8 mouse cellular contexts compared by ENCODE assay signal in genomic region chr11:107793200-107794102, GRCm38 (mm10). TPM values are rescaled to one million over a fixed set of nuclear protein-coding genes. Genes with fewer than 3 reads are reported as not detected.
DNase-seq lines count a peak whose midpoint lies in the region; ATAC-seq and TF ChIP-seq lines count a peak whose summit lies in the region.

No protein-coding gene starts in this region.

- H3K27ac ChIP-seq in hindbrain, postnatal 0 days, result peak overlapping the region; percentile 93
- peak overlapping the region; percentile 97 for H3K27ac ChIP-seq in midbrain, embryonic 16.5 days (ENCODE audit: low read length)

- peak overlapping the region; percentile 77 for H3K4me3 ChIP-seq in hindbrain, postnatal 0 days (ENCODE audit: low read length)
- peak overlapping the region; percentile 81 for H3K4me3 ChIP-seq in midbrain, embryonic 16.5 days (ENCODE audit: low read depth, low read length)

- H3K9me3 ChIP-seq in hindbrain, postnatal 0 days (ENCODE audit: low read length), result no peaks in the 10 kb centered on the region
- no peaks in the 10 kb centered on the region for H3K9me3 ChIP-seq in midbrain, embryonic 16.5 days (replicated peaks; ENCODE audit: control insufficient read depth, low read length, poor library complexity, severe bottlenecking)

- H3K9ac ChIP-seq in hindbrain, postnatal 0 days (replicated peaks; ENCODE audit: low read length), result peak overlapping the region; percentile 83
- H3K9ac ChIP-seq in midbrain, embryonic 16.5 days (ENCODE audit: low read depth, low read length), result peak overlapping the region; percentile 93

- no peaks in the 10 kb centered on the region for H3K27me3 ChIP-seq in hindbrain, postnatal 0 days (ENCODE audit: insufficient read depth, low read length)
- H3K27me3 ChIP-seq in midbrain, embryonic 16.5 days (ENCODE audit: control insufficient read depth, insufficient read depth, low read depth, low read length), result no peaks in the 10 kb centered on the region

- H3K4me1 ChIP-seq in hindbrain, postnatal 0 days (ENCODE audit: insufficient read depth, low read length), result peaks cover 24% of the 10 kb centered on the region; the same call in 1 of the 2 replicates
- H3K4me1 ChIP-seq in midbrain, embryonic 16.5 days (ENCODE audit: control insufficient read depth, insufficient read depth, low read length), result peaks cover 40% of the 10 kb centered on the region

- ATAC-seq in hindbrain, postnatal 0 days, result peak; percentile 68
- peak; percentile 66 for ATAC-seq in midbrain, embryonic 16.5 days

- H3K36me3 ChIP-seq in hindbrain, postnatal 0 days (ENCODE audit: insufficient read depth, low read length), result no peaks in the 10 kb centered on the region; the same call in 1 of the 2 replicates
- no peaks in the 10 kb centered on the region for H3K36me3 ChIP-seq in midbrain, embryonic 16.5 days (ENCODE audit: control insufficient read depth, insufficient read depth, low read length)

- peak; percentile 10 for DNase-seq in adrenal gland, postnatal 10 days
- no peak for DNase-seq in adrenal gland, adult 2 months
- peak; percentile 24 to 58 for DNase-seq in left cerebral cortex, postnatal 25 days (ENCODE audit: low spot score in 2 of 2)
- no peak for DNase-seq in left cerebral cortex, adult 9 months (ENCODE audit: low spot score in 2 of 2)
- DNase-seq in hindbrain, postnatal 0 days (ENCODE audit: low spot score), result peak; percentile 87
- peak; percentile 81 for DNase-seq in thymus, postnatal 4 days
- DNase-seq in urinary bladder, adult 2 months (ENCODE audit: low spot score), result no peak

- H3K4me2 ChIP-seq in hindbrain, postnatal 0 days (ENCODE audit: low read depth, low read length), result peak overlapping the region; percentile 60
- peak overlapping the region; percentile 64 for H3K4me2 ChIP-seq in midbrain, embryonic 16.5 days (ENCODE audit: low read length)

- 1% methylated on average over 58 of the region's 64 CpGs for WGBS in hindbrain, postnatal 0 days
- WGBS in midbrain, embryonic 16.5 days, result under 1% methylated on average over 52 of the region's 64 CpGs

- TF ChIP-seq CTCF in hindbrain, postnatal 0 days (IDR thresholded peaks at IDR 0.05; ENCODE audit: low read depth), result no peak

- intact Hi-C loops in left cerebral cortex, postnatal 25 days (cut with DNase I), result loop anchor here (2.0 kb wide), 1 partner anchor 59 kb away; no protein-coding TSS in a partner anchor

RNA-seq across cellular contexts. Expression of gene Cacng4, which starts 0.9 kb away (rescaled TPM):
- total RNA-seq in adrenal gland, postnatal 10 days (2021), result 1 to 10 TPM; 4.5 TPM
- 1 to 10 TPM; 1.1 to 1.2 TPM for total RNA-seq in adrenal gland, adult 2 months (2021)
- 1.2 and 1.6 TPM in 2 replicates for polyA plus RNA-seq in adrenal gland, adult 2 months (2012; rRNA removed)
- total RNA-seq in left cerebral cortex, postnatal 25 days (2021), result 10 to 100 TPM; 33.5 to 47.4 TPM
- 79.8 and 88.4 TPM in 2 replicates for total RNA-seq in hindbrain, postnatal 0 days (2014; rRNA removed)
- polyA plus RNA-seq in hindbrain, postnatal 0 days (2015; fragmentation: Nextera tagmentation; extraction: Ambion mirVana), result 43.8 and 46.4 TPM in 2 replicates
- 52.0 and 52.1 TPM in 2 replicates for polyA plus RNA-seq in midbrain, embryonic 16.5 days (2015; fragmentation: Nextera tagmentation; extraction: Ambion mirVana)
- 0.38 and 0.45 TPM in 2 replicates for polyA plus RNA-seq in urinary bladder, adult 2 months (2012; rRNA removed)

Comparison
In these comparisons a context has a peak if more than half of its experiments do, and no peak if none do; other contexts are left out.
1. DNase-seq: peak in adrenal gland, postnatal 10 days (single experiment), left cerebral cortex, postnatal 25 days (2 of 2), hindbrain, postnatal 0 days (single experiment) and thymus, postnatal 4 days (single experiment); none in adrenal gland, adult 2 months (single experiment), left cerebral cortex, adult 9 months (0 of 2) and urinary bladder, adult 2 months (single experiment).
2. RNA of gene Cacng4, which starts 0.9 kb away (total RNA-seq): 79.8 to 88.4 TPM in hindbrain, postnatal 0 days and 33.5 to 47.4 TPM in left cerebral cortex, postnatal 25 days; 4.5 TPM in adrenal gland, postnatal 10 days and 1.1 to 1.2 TPM in adrenal gland, adult 2 months; every median in the first group is over 4 times any median in the second.